Mouse (Mus musculus) megakaryocyte, embryonic 14.5 days (primary cell): ENCODE results near the gene Olfr572.

Experiments used
- FLI1 ChIP-seq: IDR thresholded peaks from 2 replicates; pipeline ENCODE4 v1.6.1; 2012; ENCODE audit warnings: low read length, inconsistent platforms, mixed read lengths
- GATA1 ChIP-seq: IDR thresholded peaks from 3 replicates; pipeline ENCODE4 v1.6.1; 2012; ENCODE audit warnings: mixed read lengths, low read length, inconsistent platforms, borderline replicate concordance

DNA sequence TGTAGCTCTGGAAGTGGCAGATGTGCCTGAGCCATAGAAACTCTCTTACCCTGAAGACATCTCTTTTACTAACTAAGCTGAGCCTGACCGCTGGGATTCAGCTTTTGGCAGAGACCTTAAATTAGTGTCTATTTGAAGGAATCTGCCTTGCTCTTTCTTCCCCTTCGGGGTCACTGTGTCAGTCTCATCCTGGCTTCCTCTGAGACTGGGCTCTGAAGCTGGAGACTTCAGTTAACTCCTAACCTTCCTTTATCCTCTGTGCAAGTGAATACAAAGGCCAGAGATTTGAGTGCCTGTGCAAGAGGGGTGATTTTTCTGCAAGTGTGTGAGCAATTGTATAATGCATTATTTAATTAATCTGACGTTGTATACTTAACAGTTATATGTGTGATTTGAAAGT, 33.4 kb upstream of the Olfr572 start, which contains the start of gene Olfr569:
- TF ChIP-seq GATA1 (no peak), FLI1 (no peak)
